Mouse (Mus musculus) embryonic facial prominence, embryonic 14.5 days (tissue): ENCODE results near the gene Stk10. TPM values are rescaled to one million over a fixed set of nuclear protein-coding genes. Genes with fewer than 3 reads are reported as not detected.
A peak's percentile ranks its signal among the peaks of the same experiment; 100 is the strongest.

Experiments used
- ATAC-seq: fragments of 200-750 bp; cut with Nextera tagmentation; 2 replicates; pipeline ENCODE4 v1.8.0; 2017; ENCODE audit warnings: low read depth, moderate number of reproducible peaks, moderate TSS enrichment
- DNase-seq: peaks from one replicate; pipeline ENCODE4 v3.0.0-alpha.2; 2015; ENCODE audit warnings: low spot score
- H3K27ac ChIP-seq: fragments of 300-500 bp; sonication (generic); replicated peaks from 2 replicates; pipeline ENCODE4 v1.5.1; 2014; ENCODE audit warnings: low read depth, mild to moderate bottlenecking, low read length, moderate library complexity
- H3K27me3 ChIP-seq: fragments of 300-500 bp; sonication (generic); replicated peaks from 2 replicates; pipeline ENCODE4 v1.6.1; 2014; ENCODE audit warnings: low read length; ENCODE audit not compliant: control insufficient read depth, insufficient read depth
- H3K36me3 ChIP-seq: fragments of 300-500 bp; sonication (generic); 2 replicates; pipeline ENCODE4 v1.6.1; 2014; ENCODE audit warnings: low read length, mixed read lengths; ENCODE audit not compliant: control insufficient read depth, insufficient read depth
- H3K4me1 ChIP-seq: fragments of 300-500 bp; sonication (generic); 2 replicates; pipeline ENCODE4 v1.6.1; 2014; ENCODE audit warnings: antibody characterized with exemption, low read length; ENCODE audit not compliant: control insufficient read depth, insufficient read depth
- H3K4me2 ChIP-seq: fragments of 300-500 bp; sonication (generic); 2 replicates; pipeline ENCODE4 v1.6.1; 2014; ENCODE audit warnings: low read depth, mild to moderate bottlenecking, low read length, moderate library complexity, mixed read lengths
- H3K4me3 ChIP-seq: fragments of 300-500 bp; sonication (generic); 2 replicates; pipeline ENCODE4 v1.5.1; 2014; ENCODE audit warnings: low read depth, mild to moderate bottlenecking, low read length
- H3K9ac ChIP-seq: fragments of 300-500 bp; sonication (generic); 2 replicates; pipeline ENCODE4 v1.6.1; 2014; ENCODE audit warnings: low read depth, mild to moderate bottlenecking, low read length, moderate library complexity, mixed read lengths
- H3K9me3 ChIP-seq: fragments of 300-500 bp; sonication (generic); 2 replicates; pipeline ENCODE4 v1.6.1; 2016; ENCODE audit warnings: low read length; ENCODE audit not compliant: control insufficient read depth
- WGBS: fragments of 180-500 bp; shearing (Covaris S2); extraction: QIAGEN DNeasy Blood & Tissue Kit; methylation state at CpG from one replicate; pipeline ENCODE4 v1.1.7; 2014; 5-methylcytosine and 5-hydroxymethylcytosine counted together
- polyA plus RNA-seq: library from polyadenylated mRNA; unstranded; fragments of >200 nt; fragmentation: Nextera tagmentation; extraction: Ambion mirVana; gene quantifications from 2 replicates; pipeline ENCODE4 v1.2.1, GENCODE M21; 2014

Gene Stk10
- polyA plus RNA-seq, 1 experiment from 2014 or later = 2.8 TPM

DNA sequence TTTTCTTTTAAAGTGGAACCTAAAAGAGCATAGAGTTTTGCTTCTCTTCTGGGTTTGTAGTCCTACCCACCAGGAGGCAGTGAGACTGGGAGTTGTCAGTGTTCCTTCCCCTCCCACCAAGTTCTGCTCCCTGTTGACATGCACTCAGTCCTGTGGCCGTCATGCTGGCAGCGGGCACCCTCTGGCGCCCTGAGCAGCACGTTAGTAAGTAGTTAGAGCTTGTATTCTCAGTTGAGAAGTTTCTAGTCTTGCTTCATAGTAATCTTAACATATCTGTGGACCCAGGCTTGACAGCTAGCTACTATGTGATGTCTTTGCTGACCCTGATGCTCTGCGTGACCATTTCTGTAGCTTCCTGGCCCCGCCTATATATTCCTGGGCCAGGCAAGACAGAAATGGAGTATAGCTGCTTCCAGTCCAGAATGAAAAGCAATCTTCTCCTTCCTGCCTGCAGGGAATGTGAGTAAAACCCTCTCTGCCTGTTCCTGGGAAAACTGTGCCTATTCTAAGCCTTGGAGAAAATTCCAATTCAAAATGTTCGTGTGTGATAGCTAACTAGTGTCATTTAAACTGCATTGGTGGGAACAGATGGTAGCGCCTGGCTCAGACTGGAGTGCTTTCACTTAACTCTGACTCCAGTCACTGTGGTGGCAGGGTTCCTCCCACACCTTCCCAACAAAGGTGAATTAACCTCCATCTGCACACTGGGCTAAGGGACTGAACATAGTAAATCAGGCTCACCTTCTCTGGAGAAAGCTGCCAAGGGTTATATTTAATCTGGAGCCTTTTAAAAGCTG lies 16.0 kb upstream of the Stk10 start:
- ATAC-seq (no peak), DNase-seq (no peak)
- H3K4me1 ChIP-seq = no peaks in the 10 kb centered on the region
- H3K4me3 ChIP-seq = no peak overlapping the region
- H3K27ac ChIP-seq = 0 out of 2 replicates have a peak overlapping the region, but pooled peaks have one; percentile 3
- WGBS = 87% methylated on average over 8 of the region's 8 CpGs
- H3K9ac ChIP-seq = no peak overlapping the region
- no peak overlapping the region for H3K4me2 ChIP-seq
- H3K36me3 ChIP-seq = peaks cover 37% of the 10 kb centered on the region
- no peaks in the 10 kb centered on the region for H3K27me3 ChIP-seq
- no peaks in the 10 kb centered on the region for H3K9me3 ChIP-seq

DNA sequence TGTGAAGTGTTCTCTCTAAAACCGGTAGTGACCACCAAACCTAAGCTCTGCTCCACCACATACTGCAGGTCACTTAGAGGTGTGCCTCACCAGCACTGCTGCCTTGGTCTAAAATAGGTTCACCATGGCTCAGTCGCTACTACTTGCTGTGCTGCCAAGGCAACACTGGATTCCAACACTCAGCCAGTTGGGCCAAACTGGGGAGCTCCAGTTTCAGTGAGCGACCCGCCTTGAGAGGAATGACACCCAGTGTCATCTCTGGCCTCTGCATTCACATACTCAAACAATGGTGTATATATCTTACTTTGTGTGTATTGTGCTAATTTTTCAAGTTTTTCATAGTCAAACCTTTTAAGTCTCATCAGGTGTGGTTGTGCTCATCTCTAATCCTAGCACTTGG lies 14.3 kb upstream of the Stk10 start:
- 88% methylated on average over 4 of the region's 4 CpGs for WGBS
- DNase-seq (no peak), ATAC-seq (no peak)
- Histone ChIP-seq H3K4me1 (no peaks in the 10 kb centered on the region), H3K4me2 (no peak overlapping the region), H3K4me3 (no peak overlapping the region), H3K27me3 (no peaks in the 10 kb centered on the region), H3K27ac (no peak overlapping the region), H3K9me3 (no peaks in the 10 kb centered on the region), H3K36me3 (peaks cover 37% of the 10 kb centered on the region), H3K9ac (no peak overlapping the region)

DNA sequence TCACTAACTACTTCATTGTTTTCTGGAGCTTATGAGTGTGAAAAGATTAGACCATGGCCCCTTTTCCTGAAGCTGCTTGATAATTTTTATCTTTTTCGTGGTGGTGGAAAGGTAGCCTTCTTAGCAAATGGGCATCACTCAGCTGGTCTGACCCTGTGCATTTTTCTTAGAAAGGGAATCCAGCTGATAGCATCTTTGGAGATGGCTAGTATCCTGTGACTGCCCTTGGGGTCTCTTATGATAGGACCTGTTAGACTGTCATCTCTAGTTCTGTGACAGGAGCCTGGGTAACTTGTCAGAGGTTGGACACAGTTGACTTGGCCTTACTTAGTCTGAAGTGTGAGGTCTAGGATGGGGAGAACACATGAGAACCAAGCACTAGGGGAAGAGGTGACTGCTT lies 13.8 kb upstream of the Stk10 start:
- Histone ChIP-seq H3K4me2 (no peak overlapping the region), H3K27ac (no peak overlapping the region), H3K27me3 (no peaks in the 10 kb centered on the region), H3K9me3 (no peaks in the 10 kb centered on the region), H3K4me1 (no peaks in the 10 kb centered on the region), H3K4me3 (no peak overlapping the region), H3K9ac (no peak overlapping the region), H3K36me3 (peaks cover 42% of the 10 kb centered on the region)
- ATAC-seq = no peak
- 89% methylated on average over 1 of the region's 1 CpGs for WGBS
- no peak for DNase-seq

DNA sequence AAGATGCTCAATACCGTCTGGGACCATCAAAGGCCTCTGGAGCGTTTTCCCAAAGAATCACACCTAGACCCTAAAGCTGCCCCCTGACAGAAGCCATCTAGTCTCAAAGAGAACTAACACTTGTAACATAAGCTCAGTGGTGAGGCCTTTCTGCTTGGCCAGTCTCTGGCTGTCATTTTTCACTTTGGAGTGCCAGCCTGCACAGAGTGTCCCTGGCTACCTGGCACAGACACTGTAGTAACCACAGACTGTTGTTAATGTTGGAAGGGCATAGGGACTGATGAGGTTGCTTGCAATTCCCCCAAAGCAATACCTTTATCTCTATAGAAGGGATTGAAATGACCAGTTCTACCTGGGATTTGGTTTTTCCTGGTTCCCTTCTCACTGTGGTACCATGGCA lies 11.9 kb upstream of the Stk10 start:
- H3K27ac ChIP-seq = no peak overlapping the region
- no peaks in the 10 kb centered on the region for H3K27me3 ChIP-seq
- ATAC-seq (no peak), DNase-seq (no peak)
- H3K9me3 ChIP-seq = no peaks in the 10 kb centered on the region
- no peaks in the 10 kb centered on the region for H3K4me1 ChIP-seq
- no peak overlapping the region for H3K4me2 ChIP-seq
- 87% methylated on average over 2 of the region's 2 CpGs for WGBS
- H3K4me3 ChIP-seq = no peak overlapping the region
- no peak overlapping the region for H3K9ac ChIP-seq
- H3K36me3 ChIP-seq = peaks cover 46% of the 10 kb centered on the region

- ATAC-seq = no peak
- Histone ChIP-seq H3K4me2 (no peak overlapping the region), H3K4me3 (no peak overlapping the region), H3K27me3 (no peaks in the 10 kb centered on the region), H3K27ac (no peak overlapping the region), H3K36me3 (peaks cover 31% of the 10 kb centered on the region; the same call in 1 of the 2 replicates), H3K4me1 (no peaks in the 10 kb centered on the region), H3K9ac (no peak overlapping the region), H3K9me3 (no peaks in the 10 kb centered on the region)
- DNase-seq = no peak
- WGBS = 82% methylated on average over 11 of the region's 11 CpGs
Observed at GRCm38 (mm10) chr11:32524122-32524920, 8.8 kb upstream of the Stk10 start.

DNA sequence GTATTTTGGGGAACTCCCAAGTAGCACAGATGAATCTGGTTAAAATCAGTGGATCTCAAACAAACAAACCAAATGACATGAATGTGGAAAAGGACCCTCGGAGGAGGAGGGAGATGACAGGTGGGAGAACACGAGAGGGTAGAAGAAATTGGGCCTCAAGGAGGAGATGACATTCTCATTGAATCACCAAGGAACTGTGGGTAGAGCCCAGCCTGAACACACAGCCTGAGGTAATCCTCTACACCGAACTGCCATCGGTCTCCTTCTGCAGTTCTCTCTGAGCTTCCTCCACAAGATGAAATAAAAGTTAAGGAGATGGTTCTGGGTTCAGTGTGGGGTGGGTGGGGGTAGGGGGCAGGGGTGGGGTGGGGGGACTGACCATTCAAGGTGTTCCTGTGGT lies 6.1 kb upstream of the Stk10 start:
- no peaks in the 10 kb centered on the region for H3K9me3 ChIP-seq
- 0 out of 2 replicates have a peak, but pooled peaks cover 4% of the 10 kb centered on the region for H3K4me1 ChIP-seq
- DNase-seq (no peak), ATAC-seq (no peak)
- no peak overlapping the region for H3K27ac ChIP-seq
- H3K4me2 ChIP-seq = no peak overlapping the region
- H3K27me3 ChIP-seq = no peaks in the 10 kb centered on the region; the same call in 1 of the 2 replicates
- no peak overlapping the region for H3K9ac ChIP-seq
- H3K36me3 ChIP-seq = peaks cover 22% of the 10 kb centered on the region; the same call in 1 of the 2 replicates
- no peak overlapping the region for H3K4me3 ChIP-seq
- 78% methylated on average over 4 of the region's 4 CpGs for WGBS

- Histone ChIP-seq H3K4me1 (peaks cover 17% of the 10 kb centered on the region), H3K9ac (no peak overlapping the region), H3K27ac (no peak overlapping the region), H3K4me2 (no peak overlapping the region), H3K4me3 (no peak overlapping the region), H3K36me3 (peaks cover 10% of the 10 kb centered on the region; the same call in 1 of the 2 replicates), H3K27me3 (no peaks in the 10 kb centered on the region; the same call in 1 of the 2 replicates), H3K9me3 (no peaks in the 10 kb centered on the region)
- no peak for DNase-seq
- WGBS = 90% methylated on average over 1 of the region's 1 CpGs
- ATAC-seq = no peak
Observed at GRCm38 (mm10) chr11:32530151-32530550, 3.0 kb upstream of the Stk10 start.

DNA sequence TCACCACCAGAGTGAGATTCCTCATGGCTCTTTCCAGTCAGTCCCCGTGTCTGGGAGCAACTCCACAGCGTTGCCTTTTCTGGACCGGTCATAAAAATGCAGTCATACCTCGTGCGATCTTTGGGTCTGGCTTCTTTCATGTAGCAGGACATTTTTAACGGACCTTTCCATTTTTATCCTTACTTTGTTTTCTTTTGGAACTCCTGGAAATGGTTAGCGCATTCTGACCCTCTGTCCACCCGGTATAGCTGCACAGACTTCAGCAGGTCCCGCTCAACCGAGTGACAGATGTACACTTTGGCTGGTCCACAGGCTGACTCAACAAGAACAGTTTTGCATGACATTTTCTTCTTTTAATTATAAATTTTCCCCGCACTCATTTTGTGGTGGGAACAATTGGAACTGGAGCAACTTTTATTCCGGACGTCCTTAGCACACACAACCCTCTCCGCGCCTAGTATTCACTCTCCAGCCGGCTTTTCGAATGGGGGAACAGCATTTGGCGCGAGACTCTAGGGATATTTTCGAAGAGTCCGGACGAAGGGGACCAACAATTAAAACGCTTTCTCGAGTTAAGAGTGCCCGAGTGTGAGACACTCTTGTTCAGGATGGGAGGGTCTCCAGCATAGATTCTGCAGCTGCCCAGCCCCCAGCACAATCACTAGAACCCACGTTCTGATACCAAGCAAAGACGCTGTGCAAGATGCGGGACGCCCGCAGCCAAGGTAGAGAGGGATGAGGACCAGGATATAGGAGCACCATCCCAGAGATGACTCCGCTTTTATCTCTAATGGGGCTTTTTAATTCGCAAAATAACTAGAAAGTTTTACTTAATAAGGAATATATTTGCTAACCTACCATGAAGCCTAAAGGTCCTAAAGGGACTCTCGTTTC lies 987 bp upstream of the Stk10 start, which contains the start of gene Efcab9:
Gene Efcab9 (minus strand): TSS at position 211 of the 894 bp plus-strand sequence.
- ATAC-seq = no peak
- Histone ChIP-seq H3K4me2 (peak within 1 kb of the TSS; percentile 100), H3K4me1 (peaks cover 17% of the 10 kb centered on the region), H3K36me3 (0 out of 2 replicates have a peak, but pooled peaks cover 7% of the 10 kb centered on the region), H3K4me3 (peak within 1 kb of the TSS; percentile 69), H3K27me3 (no peaks in the 10 kb centered on the region; the same call in 1 of the 2 replicates), H3K27ac (no peak within 1 kb of the TSS), H3K9ac (peak within 1 kb of the TSS; percentile 70), H3K9me3 (no peaks in the 10 kb centered on the region)
- DNase-seq = no peak
- 5% methylated on average over 33 of the region's 33 CpGs for WGBS
